Mouse (Mus musculus): ENCODE measurements at regions not wholly inside any gene's neighbourhood (a gene's known extent, or its start where the extent isn't known, plus 50 kb on each side); places are given as distances from the start of the nearest gene placed in this dataset.

GRCm38 (mm10) chr14:61699638-61700037 lies 92.4 kb downstream of the Kcnrg start:
- Histone ChIP-seq H3K36me3 (replicated peaks in 1 of 2; ENCODE audit: control insufficient read depth in 1 of 2, insufficient read depth in 1 of 2, low read length in 1 of 2) (no peaks in the 10 kb centered on the region), H3K4me3 (replicated peaks in 1 of 3; ENCODE audit: low read depth in 2 of 3, low read length in 2 of 3, poor library complexity in 1 of 3) (no peak overlapping the region), H3K79me2 (replicated peaks; ENCODE audit: control insufficient read depth, extremely low read depth, insufficient read depth, poor library complexity, severe bottlenecking) (no peaks in the 10 kb centered on the region), H3K27ac (ENCODE audit: insufficient read depth, low read depth) (no peak overlapping the region), H3K9me3 (replicated peaks; ENCODE audit: low read length) (no peaks in the 10 kb centered on the region), H3K4me2 (ENCODE audit: insufficient read depth, low read depth, poor library complexity, severe bottlenecking) (no peak overlapping the region), H3K27me3 (replicated peaks) (no peaks in the 10 kb centered on the region), H3K4me1 (ENCODE audit: control insufficient read depth in 1 of 2, insufficient read depth in 2 of 2) (peaks cover 2 to 18% of the 10 kb centered on the region in 2 experiments; a peak in 2 of 4 replicates), H3K9ac (ENCODE audit: insufficient read depth, low read depth) (no peak overlapping the region)
- dilution Hi-C loops (cut with MboI; ENCODE audit: extremely low pct_ligation_motif_present, extremely low pct_unique_long_range_greater_than_20kb, low sequenced_read_pairs), result no loop called here
- TF ChIP-seq ZKSCAN1 (IDR thresholded peaks at IDR 0.05; ENCODE audit: borderline replicate concordance, low read depth, low read length) (no peak), CHD1 (IDR thresholded peaks at IDR 0.05; ENCODE audit: low read depth, low read length) (no peak), SIN3A (IDR thresholded peaks at IDR 0.05; ENCODE audit: low read length) (no peak), KAT2A (IDR thresholded peaks at IDR 0.05; ENCODE audit: insufficient replicate concordance, low read length) (no peak)
- in situ Hi-C loops (cut with MboI; ENCODE audit: low pct_ligation_motif_present, low pct_unique_long_range_greater_than_20kb, low sequenced_read_pairs), result no loop called here
- DNase-seq (ENCODE audit: extremely low read depth), result no peak

- in situ Hi-C loops (cut with MboI; ENCODE audit: low pct_ligation_motif_present, low pct_unique_long_range_greater_than_20kb, low sequenced_read_pairs), result no loop called here
- no peaks in the 10 kb centered on the region for H3K79me2 ChIP-seq (replicated peaks; ENCODE audit: control insufficient read depth, extremely low read depth, insufficient read depth, poor library complexity, severe bottlenecking)
- H3K9me3 ChIP-seq (replicated peaks; ENCODE audit: low read length), result no peaks in the 10 kb centered on the region
- no peak overlapping the region for H3K4me3 ChIP-seq (replicated peaks in 1 of 3; ENCODE audit: low read depth in 2 of 3, low read length in 2 of 3, poor library complexity in 1 of 3)
- no peak overlapping the region for H3K27ac ChIP-seq (ENCODE audit: insufficient read depth, low read depth)
- H3K9ac ChIP-seq (ENCODE audit: insufficient read depth, low read depth), result no peak overlapping the region
- dilution Hi-C loops (cut with MboI; ENCODE audit: extremely low pct_ligation_motif_present, extremely low pct_unique_long_range_greater_than_20kb, low sequenced_read_pairs), result no loop called here
- DNase-seq (ENCODE audit: extremely low read depth), result no peak
- H3K36me3 ChIP-seq (replicated peaks in 1 of 2; ENCODE audit: control insufficient read depth in 1 of 2, insufficient read depth in 1 of 2, low read length in 1 of 2), result no peaks in the 10 kb centered on the region
- no peaks in the 10 kb centered on the region for H3K27me3 ChIP-seq (replicated peaks)
- TF ChIP-seq ZNF384 (IDR thresholded peaks at IDR 0.05; ENCODE audit: low read depth, low read length) (no peak), UBTF (IDR thresholded peaks at IDR 0.05; ENCODE audit: low read depth, low read length) (no peak), NELFE (IDR thresholded peaks at IDR 0.05; ENCODE audit: low read depth, low read length) (no peak), MYC (IDR thresholded peaks at IDR 0.05; ENCODE audit: low read depth, low read length) (no peak), PAX5 (IDR thresholded peaks at IDR 0.05; ENCODE audit: low read length) (no peak), TCF12 (IDR thresholded peaks at IDR 0.05; ENCODE audit: low read depth, low read length) (no peak), BHLHE40 (IDR thresholded peaks at IDR 0.05; ENCODE audit: low read depth, low read length) (no peak), MAX (IDR thresholded peaks at IDR 0.05; ENCODE audit: low read length) (no peak), ZC3H11A (IDR thresholded peaks at IDR 0.05; ENCODE audit: low read depth, low read length) (no peak), KAT2A (IDR thresholded peaks at IDR 0.05; ENCODE audit: insufficient replicate concordance, low read length) (no peak), RCOR1 (conservative IDR thresholded peaks at IDR 0.05; ENCODE audit: low read depth, low read length) (no peak)
- peaks cover 2 to 18% of the 10 kb centered on the region in 2 experiments; a peak in 2 of 4 replicates for H3K4me1 ChIP-seq (ENCODE audit: control insufficient read depth in 1 of 2, insufficient read depth in 2 of 2)
- no peak overlapping the region for H3K4me2 ChIP-seq (ENCODE audit: insufficient read depth, low read depth, poor library complexity, severe bottlenecking)
These were observed 93.9 kb downstream of the Kcnrg start for GRCm38 (mm10) chr14:61701131-61701530.

- no peak overlapping the region for H3K27ac ChIP-seq (ENCODE audit: insufficient read depth, low read depth)
These were observed 96.7 kb downstream of the Kcnrg start for GRCm38 (mm10) chr14:61703916-61704315.

More at GRCm38 (mm10) chr14:61703916-61704315, 96.7 kb downstream of the Kcnrg start:
- H3K9me3 ChIP-seq (replicated peaks; ENCODE audit: low read length), result no peaks in the 10 kb centered on the region
- H3K4me2 ChIP-seq (ENCODE audit: insufficient read depth, low read depth, poor library complexity, severe bottlenecking), result no peak overlapping the region
- dilution Hi-C loops (cut with MboI; ENCODE audit: extremely low pct_ligation_motif_present, extremely low pct_unique_long_range_greater_than_20kb, low sequenced_read_pairs) (no loop called here), in situ Hi-C loops (cut with MboI; ENCODE audit: low pct_ligation_motif_present, low pct_unique_long_range_greater_than_20kb, low sequenced_read_pairs) (no loop called here)
- no peaks in the 10 kb centered on the region for H3K79me2 ChIP-seq (replicated peaks; ENCODE audit: control insufficient read depth, extremely low read depth, insufficient read depth, poor library complexity, severe bottlenecking)
- no peak for TF ChIP-seq HCFC1 (IDR thresholded peaks at IDR 0.05; ENCODE audit: low read depth, low read length)
- TF ChIP-seq POLR2A (IDR thresholded peaks at IDR 0.05; ENCODE audit: low read depth, low read length), result no peak
- TF ChIP-seq TCF12 (IDR thresholded peaks at IDR 0.05; ENCODE audit: low read depth, low read length), result no peak
- no peak for TF ChIP-seq E2F4 (IDR thresholded peaks at IDR 0.05; ENCODE audit: insufficient replicate concordance, low read depth, low read length)
- no peak for TF ChIP-seq IRF4 (IDR thresholded peaks at IDR 0.05; ENCODE audit: low read depth, low read length)
- no peak for TF ChIP-seq PAX5 (IDR thresholded peaks at IDR 0.05; ENCODE audit: low read length)
- no peaks in the 10 kb centered on the region for H3K36me3 ChIP-seq (replicated peaks in 1 of 2; ENCODE audit: control insufficient read depth in 1 of 2, insufficient read depth in 1 of 2, low read length in 1 of 2)
- no peak overlapping the region for H3K9ac ChIP-seq (ENCODE audit: insufficient read depth, low read depth)
- no peaks in the 10 kb centered on the region for H3K27me3 ChIP-seq (replicated peaks)
- DNase-seq (ENCODE audit: extremely low read depth), result no peak
- no peak overlapping the region for H3K4me3 ChIP-seq (replicated peaks in 1 of 3; ENCODE audit: low read depth in 2 of 3, low read length in 2 of 3, poor library complexity in 1 of 3)
- 0 out of 4 replicates have a peak, but pooled peaks cover 0 to 2% of the 10 kb centered on the region in 2 experiments for H3K4me1 ChIP-seq (ENCODE audit: control insufficient read depth in 1 of 2, insufficient read depth in 2 of 2)

Data from CH12.LX (cell line).